Mouse (Mus musculus) CD4-positive helper T cell, adult 2 months (primary cell): ENCODE measurements around the gene Pin1.
"Not testable (repeated sequence)": the region's sequence is repeated elsewhere in the genome, so short reads cannot be mapped to it uniquely, and the experiment has no call there.

Experiments used
- DNase-seq: peaks from one replicate; pipeline ENCODE4 v3.0.0-alpha.2; 2012; ENCODE audit warnings: low read depth, missing footprints, low spot score

Gene Pin1

GRCm38 (mm10) chr9:20657546-20657945 is 5.7 kb downstream of the Pin1 start:
- DNase-seq, result no peak

- peak; percentile 55 for DNase-seq
These were observed 10.4 kb downstream of the Pin1 start for GRCm38 (mm10) chr9:20662325-20662724.

GRCm38 (mm10) chr9:20662874-20663273 is 11.0 kb downstream of the Pin1 start:
- DNase-seq, result no peak

GRCm38 (mm10) chr9:20663956-20664355 is 12.1 kb downstream of the Pin1 start:
- no peak for DNase-seq

GRCm38 (mm10) chr9:20664366-20664765 is 12.5 kb downstream of the Pin1 start:
- DNase-seq, result no peak

GRCm38 (mm10) chr9:20664982-20665637 is 13.2 kb downstream of the Pin1 start:
- no peak for DNase-seq

GRCm38 (mm10) chr9:20665925-20666324 is 14.0 kb downstream of the Pin1 start:
- DNase-seq, result no peak

GRCm38 (mm10) chr9:20666510-20667034 is 14.7 kb downstream of the Pin1 start:
- DNase-seq, result no peak

GRCm38 (mm10) chr9:20668065-20668464 is 16.2 kb downstream of the Pin1 start:
- no peak for DNase-seq

GRCm38 (mm10) chr9:20672047-20672446 is 20.2 kb downstream of the Pin1 start:
- DNase-seq, result no peak

- DNase-seq, result no peak
These were observed 26.0 kb downstream of the Pin1 start for GRCm38 (mm10) chr9:20677892-20678291.

GRCm38 (mm10) chr9:20680378-20680958 is 28.6 kb downstream of the Pin1 start:
- DNase-seq, result no peak

- DNase-seq, result no peak
These were observed 29.9 kb downstream of the Pin1 start for GRCm38 (mm10) chr9:20681546-20682388.

- no peak for DNase-seq
These were observed 30.5 kb downstream of the Pin1 start for GRCm38 (mm10) chr9:20682389-20682722.

- DNase-seq, result no peak
These were observed 33.4 kb downstream of the Pin1 start for GRCm38 (mm10) chr9:20685081-20685861.

- DNase-seq, result no peak
These were observed 37.5 kb downstream of the Pin1 start for GRCm38 (mm10) chr9:20689403-20689802.

- DNase-seq, result no peak
These were observed 38.0 kb downstream of the Pin1 start for GRCm38 (mm10) chr9:20689913-20690312.

- not testable (repeated sequence) for DNase-seq
These were observed 38.6 kb downstream of the Pin1 start for GRCm38 (mm10) chr9:20690449-20690848.

GRCm38 (mm10) chr9:20692863-20693262 is 41.0 kb downstream of the Pin1 start:
- no peak for DNase-seq

- DNase-seq, result no peak
These were observed 42.9 kb downstream of the Pin1 start for GRCm38 (mm10) chr9:20694721-20695235.

GRCm38 (mm10) chr9:20696107-20696712 is 44.3 kb downstream of the Pin1 start:
- DNase-seq, result no peak
